Mouse (Mus musculus) c-Kit-positive CD71-negative TER-119-negative erythroid progenitor cells, embryonic 14.5 days (primary cell): ENCODE data around the gene Fam169b.

Source experiments
- DNase-seq: peaks from one replicate; pipeline ENCODE4 v3.0.0-alpha.2; 2013; ENCODE audit warnings: low read depth

The Fam169b gene

GRCm38 (mm10) chr7:68318979-68319378, 45.3 kb downstream of the Fam169b start:
- no peak for DNase-seq

DNA sequence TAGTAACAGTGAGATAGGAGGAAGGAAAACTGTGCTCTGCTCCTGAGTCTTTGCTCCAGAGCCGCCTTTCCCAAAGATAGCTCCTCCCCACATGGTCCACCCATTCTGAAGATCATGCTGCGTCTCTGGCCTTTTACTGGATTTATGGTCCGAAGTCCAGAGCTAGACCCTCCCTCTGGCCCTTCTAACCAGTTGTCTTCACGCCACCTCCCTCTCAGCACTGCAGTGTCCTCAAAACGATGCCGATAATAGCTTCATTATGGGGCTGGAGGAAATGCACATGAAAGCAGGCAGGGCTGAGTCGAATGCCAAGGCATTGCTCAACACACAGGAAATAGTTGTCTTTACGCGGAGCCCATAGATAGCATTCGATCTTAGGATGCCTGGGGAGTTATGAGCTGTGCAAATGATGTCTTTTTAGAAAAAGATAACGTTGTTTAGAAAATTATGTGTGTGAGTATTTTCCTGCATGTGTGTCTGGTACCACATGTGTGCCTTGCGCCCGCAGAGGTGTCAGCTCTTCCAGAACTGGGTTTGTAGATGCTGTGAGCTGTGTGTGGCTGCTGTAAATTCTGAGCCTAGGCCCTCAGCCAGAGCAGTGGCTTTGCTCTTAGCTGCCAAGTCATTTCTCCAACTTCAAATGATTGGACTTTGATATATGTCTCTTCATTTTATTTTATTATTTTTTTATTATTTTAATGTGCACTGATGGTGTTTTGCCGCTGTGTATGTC, 46.6 kb downstream of the Fam169b start:
- DNase-seq = no peak

GRCm38 (mm10) chr7:68323051-68323450, 49.4 kb downstream of the Fam169b start:
- no peak for DNase-seq

- DNase-seq = no peak
Observed at GRCm38 (mm10) chr7:68326190-68326722, 52.6 kb downstream of the Fam169b start.

DNA sequence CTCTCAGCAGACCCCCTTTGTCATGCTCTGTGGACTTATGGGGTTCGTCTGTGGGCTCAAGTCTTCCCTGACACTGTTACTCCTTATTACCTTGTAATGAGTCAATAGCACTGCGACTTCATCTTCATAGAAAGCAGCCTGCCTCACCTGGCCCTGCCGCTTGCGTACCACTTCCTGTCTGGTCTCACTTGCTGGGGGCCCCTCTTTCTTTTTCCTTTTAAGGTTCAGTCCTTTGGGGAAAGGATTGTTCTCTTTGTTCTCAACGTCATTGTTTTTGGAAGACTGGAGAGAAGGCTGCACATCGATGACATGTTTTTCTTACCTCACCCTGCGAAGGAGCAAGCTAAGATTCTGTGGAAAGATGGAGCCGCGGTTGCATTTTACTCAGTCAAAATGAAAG, 55.4 kb downstream of the Fam169b start:
- no peak for DNase-seq

GRCm38 (mm10) chr7:68332799-68333198, 59.2 kb downstream of the Fam169b start:
- no peak for DNase-seq

DNA sequence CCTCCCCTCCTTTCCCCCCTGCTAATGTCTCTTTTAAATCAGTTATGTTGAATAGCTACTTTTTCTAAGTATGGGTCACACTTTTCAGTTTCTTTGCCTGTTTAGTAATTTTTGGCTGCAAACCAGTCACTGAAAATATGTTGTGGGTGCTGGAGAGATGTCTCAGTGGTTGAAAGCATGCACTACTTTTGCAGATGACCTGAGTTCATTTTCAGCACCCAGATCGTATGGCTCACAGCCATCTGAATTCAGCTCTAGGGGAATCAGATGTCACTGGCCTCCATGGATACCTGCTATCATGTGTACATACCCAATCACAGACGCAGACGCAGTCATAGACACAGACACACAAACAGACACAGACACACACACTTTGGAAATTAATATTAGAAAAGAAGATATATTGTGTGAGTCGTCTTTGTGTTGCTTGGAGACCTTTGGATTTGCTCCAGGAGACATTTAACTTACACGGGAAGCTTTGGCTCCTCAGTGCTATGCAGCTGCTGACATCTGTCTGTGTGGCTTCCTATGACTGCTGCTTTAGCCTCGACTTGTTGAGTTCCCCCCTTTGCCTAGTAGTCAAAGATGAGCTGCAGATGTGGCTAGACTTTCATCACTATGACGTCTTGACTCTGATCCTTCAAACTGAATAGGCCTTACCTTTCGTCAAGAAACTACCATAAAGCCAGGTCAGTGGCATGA, 63.6 kb downstream of the Fam169b start:
- DNase-seq = no peak

- DNase-seq = no peak
Observed at GRCm38 (mm10) chr7:68338680-68339079, 65.0 kb downstream of the Fam169b start.

DNA sequence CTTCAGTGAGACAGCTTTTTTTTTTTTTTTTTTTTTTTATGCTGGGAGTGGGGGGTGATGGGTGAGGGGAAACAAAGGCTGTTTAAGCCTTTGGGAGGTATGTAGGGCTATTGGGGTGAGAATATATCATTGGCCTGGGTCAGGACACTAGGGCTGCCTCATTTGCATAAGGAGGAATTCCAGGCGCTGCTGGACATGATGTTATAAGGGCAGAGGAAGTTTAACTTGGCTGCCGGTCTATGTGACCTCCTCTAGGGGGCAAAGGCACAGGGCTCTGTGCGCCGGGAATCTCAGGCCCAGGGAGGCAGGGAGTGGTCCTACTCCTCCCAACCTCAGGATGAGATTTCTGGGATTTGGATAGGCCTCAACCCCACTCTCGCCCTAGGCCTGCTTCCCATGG, 70.9 kb downstream of the Fam169b start:
- DNase-seq = no peak

- DNase-seq = no peak
Observed at GRCm38 (mm10) chr7:68345963-68346362, 72.3 kb downstream of the Fam169b start.

GRCm38 (mm10) chr7:68355325-68356076, 81.9 kb downstream of the Fam169b start:
- DNase-seq = no peak

DNA sequence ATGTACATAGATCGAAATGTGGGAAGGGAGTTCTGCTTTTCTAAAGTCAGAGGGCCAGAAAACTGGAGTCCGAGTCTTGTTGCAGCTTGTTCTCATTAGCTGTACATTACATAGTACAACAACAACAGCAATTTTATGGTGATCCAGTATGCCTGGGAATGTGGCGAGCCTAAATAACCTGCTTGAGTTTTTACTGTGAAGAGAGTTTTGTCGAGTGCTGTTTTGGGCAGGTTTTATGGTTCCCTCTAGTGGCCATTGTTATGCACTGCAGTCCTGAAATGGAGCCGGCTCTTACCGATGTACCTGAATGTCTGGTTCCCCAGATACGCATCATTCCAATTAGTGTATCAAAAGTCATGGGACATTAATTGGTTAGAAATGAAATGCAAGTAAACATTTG, 83.8 kb downstream of the Fam169b start:
- DNase-seq = peak; percentile 50

GRCm38 (mm10) chr7:68362609-68363008, 89.0 kb downstream of the Fam169b start:
- DNase-seq = no peak

DNA sequence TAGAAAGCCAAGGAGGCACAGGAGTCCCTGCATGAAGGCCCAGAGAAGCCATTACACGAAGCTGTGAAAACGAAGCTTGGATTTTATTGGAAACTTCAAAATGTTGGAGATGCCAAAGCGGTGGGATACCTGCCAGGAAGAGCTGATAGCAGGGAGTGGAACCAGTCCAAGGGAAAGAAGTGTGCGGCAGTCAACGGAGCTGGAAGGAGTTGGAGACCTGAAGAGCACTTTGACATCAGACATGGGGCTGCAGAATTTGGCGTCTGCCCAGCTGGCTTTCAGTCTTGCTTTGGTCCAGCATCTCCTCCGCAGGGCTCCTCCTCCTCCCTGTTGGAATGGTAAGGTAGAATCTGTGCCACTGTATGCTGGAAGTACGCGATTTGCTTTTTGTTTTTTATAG, 92.1 kb downstream of the Fam169b start:
- no peak for DNase-seq

- DNase-seq = no peak
Observed at GRCm38 (mm10) chr7:68368948-68369347, 95.3 kb downstream of the Fam169b start.

- peak; percentile 70 for DNase-seq
Observed at GRCm38 (mm10) chr7:68369694-68370093, 96.1 kb downstream of the Fam169b start.

- peak; percentile 64 for DNase-seq
Observed at GRCm38 (mm10) chr7:68374109-68374857, 100.6 kb downstream of the Fam169b start.

DNA sequence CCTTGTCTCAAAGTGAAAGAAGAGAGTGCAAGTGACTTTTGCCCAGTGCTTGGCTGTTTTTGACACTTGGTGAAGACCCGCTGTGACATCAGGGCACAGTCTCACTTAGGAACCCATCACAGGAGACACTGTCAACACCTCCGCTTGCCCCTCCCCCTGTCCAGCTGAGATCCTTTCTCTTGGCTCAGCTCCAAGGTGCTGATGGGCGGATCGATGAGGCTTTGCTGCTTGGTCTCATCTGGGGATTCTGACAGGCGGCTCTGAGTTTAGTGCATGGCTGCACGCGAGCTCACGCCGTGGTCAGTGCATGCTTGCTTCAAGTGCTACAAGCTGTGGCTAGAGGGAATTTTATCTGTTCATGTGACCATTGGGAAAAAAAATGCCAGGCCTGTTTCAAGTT, 108.5 kb downstream of the Fam169b start:
- DNase-seq = no peak

- no peak for DNase-seq
Observed at GRCm38 (mm10) chr7:68386767-68387166, 113.1 kb downstream of the Fam169b start.

- DNase-seq = no peak
Observed at GRCm38 (mm10) chr7:68395707-68396333, 122.2 kb downstream of the Fam169b start.

- no peak for DNase-seq
Observed at GRCm38 (mm10) chr7:68400516-68400915, 126.9 kb downstream of the Fam169b start.
